Mouse (Mus musculus): Measurements from ENCODE around the gene Arrb1. TPM values are rescaled to one million over a fixed set of nuclear protein-coding genes. Genes with fewer than 3 reads are reported as not detected.

Arrb1 gene
- polyA plus RNA-seq, 1 experiment from 2014 or later, result 20.6 TPM

DNA sequence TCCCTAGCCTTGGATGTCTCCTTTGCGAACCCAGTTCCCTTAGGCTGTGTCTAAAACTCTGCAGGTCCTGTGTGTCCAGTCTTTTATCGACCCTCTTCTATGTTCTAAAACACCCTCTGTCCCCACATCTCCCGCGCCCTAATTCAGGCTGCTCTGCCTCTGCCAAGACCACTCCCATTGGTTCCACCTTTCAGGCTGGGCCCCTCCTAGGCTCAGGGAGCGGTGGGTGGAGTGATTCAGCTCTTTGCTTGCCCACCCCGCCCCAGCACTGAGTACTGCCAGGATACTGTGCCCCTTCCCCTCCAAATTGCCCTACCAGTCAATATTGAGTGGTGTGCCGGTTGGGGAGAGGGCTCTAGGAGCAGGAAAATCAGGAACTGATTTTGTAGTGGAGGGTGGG, 92.1 kb downstream of the Arrb1 start:
- WGBS, result 3% methylated on average over 7 of the region's 7 CpGs
- Histone ChIP-seq H3K36me3 (ENCODE audit: control insufficient read depth, insufficient read depth, low read length) (no peaks in the 10 kb centered on the region), H3K9me3 (ENCODE audit: control insufficient read depth, low read length) (no peaks in the 10 kb centered on the region), H3K4me2 (ENCODE audit: low read depth, low read length) (no peak overlapping the region), H3K4me1 (replicated peaks; ENCODE audit: control insufficient read depth, insufficient read depth, low read length) (peaks cover 12% of the 10 kb centered on the region), H3K27ac (ENCODE audit: low read length) (no peak overlapping the region), H3K27me3 (ENCODE audit: control insufficient read depth, insufficient read depth, low read depth, low read length) (peaks cover 42% of the 10 kb centered on the region), H3K4me3 (ENCODE audit: low read length) (no peak overlapping the region), H3K9ac (ENCODE audit: low read length) (no peak overlapping the region)
- ATAC-seq (ENCODE audit: low read depth), result no peak

DNA sequence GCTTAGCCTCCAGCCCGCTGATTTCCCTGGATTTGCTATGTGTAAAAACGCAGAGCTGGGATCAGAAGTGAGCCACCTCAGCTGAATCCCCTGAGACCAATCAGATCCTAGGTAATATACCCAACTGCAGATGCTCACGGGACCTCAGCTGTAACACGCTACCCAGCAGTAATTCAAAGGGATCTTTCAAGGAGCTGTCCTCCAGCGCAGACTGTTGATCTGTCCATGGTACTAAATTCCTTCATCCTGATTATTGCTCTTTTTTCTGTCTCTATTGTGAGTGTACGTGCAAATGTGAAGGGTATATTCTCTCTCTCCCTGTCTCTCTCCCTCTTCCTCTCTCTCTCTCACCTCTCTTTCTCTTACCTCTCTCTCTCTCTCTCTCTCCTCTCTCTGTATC, 97.0 kb downstream of the Arrb1 start:
- H3K27ac ChIP-seq (ENCODE audit: low read length), result no peak overlapping the region
- no peak overlapping the region for H3K9ac ChIP-seq (ENCODE audit: low read length)
- no peak overlapping the region for H3K4me3 ChIP-seq (ENCODE audit: low read length)
- H3K4me1 ChIP-seq (replicated peaks; ENCODE audit: control insufficient read depth, insufficient read depth, low read length), result no peaks in the 10 kb centered on the region
- H3K36me3 ChIP-seq (ENCODE audit: control insufficient read depth, insufficient read depth, low read length), result no peaks in the 10 kb centered on the region
- H3K4me2 ChIP-seq (ENCODE audit: low read depth, low read length), result no peak overlapping the region
- ATAC-seq (ENCODE audit: low read depth), result no peak
- 18% methylated on average over 6 of the region's 6 CpGs for WGBS
- peaks cover 7% of the 10 kb centered on the region for H3K27me3 ChIP-seq (ENCODE audit: control insufficient read depth, insufficient read depth, low read depth, low read length)
- no peaks in the 10 kb centered on the region for H3K9me3 ChIP-seq (ENCODE audit: control insufficient read depth, low read length)

GRCm38 (mm10) chr7:99633966-99634665, 98.8 kb downstream of the Arrb1 start:
- ATAC-seq (ENCODE audit: low read depth), result no peak
- Histone ChIP-seq H3K36me3 (ENCODE audit: control insufficient read depth, insufficient read depth, low read length) (no peaks in the 10 kb centered on the region), H3K4me3 (ENCODE audit: low read length) (no peak overlapping the region), H3K27me3 (ENCODE audit: control insufficient read depth, insufficient read depth, low read depth, low read length) (no peaks in the 10 kb centered on the region; the same call in 1 of the 2 replicates), H3K4me1 (replicated peaks; ENCODE audit: control insufficient read depth, insufficient read depth, low read length) (no peaks in the 10 kb centered on the region), H3K9ac (ENCODE audit: low read length) (no peak overlapping the region), H3K4me2 (ENCODE audit: low read depth, low read length) (no peak overlapping the region), H3K27ac (ENCODE audit: low read length) (no peak overlapping the region), H3K9me3 (ENCODE audit: control insufficient read depth, low read length) (no peaks in the 10 kb centered on the region)
- whole genome bisulfite sequencing, result 74% methylated on average over 8 of the region's 8 CpGs

GRCm38 (mm10) chr7:99641245-99641644, 106.0 kb downstream of the Arrb1 start:
- no peak overlapping the region for H3K9ac ChIP-seq (ENCODE audit: low read length)
- no peaks in the 10 kb centered on the region for H3K27me3 ChIP-seq (ENCODE audit: control insufficient read depth, insufficient read depth, low read depth, low read length)
- WGBS, result 31% methylated on average over 4 of the region's 4 CpGs
- H3K4me2 ChIP-seq (ENCODE audit: low read depth, low read length), result no peak overlapping the region
- H3K27ac ChIP-seq (ENCODE audit: low read length), result no peak overlapping the region
- ATAC-seq (ENCODE audit: low read depth), result peak; percentile 36; the same call in 1 of the 2 replicates
- H3K4me3 ChIP-seq (ENCODE audit: low read length), result no peak overlapping the region
- no peaks in the 10 kb centered on the region for H3K4me1 ChIP-seq (replicated peaks; ENCODE audit: control insufficient read depth, insufficient read depth, low read length)
- H3K36me3 ChIP-seq (ENCODE audit: control insufficient read depth, insufficient read depth, low read length), result no peaks in the 10 kb centered on the region
- no peaks in the 10 kb centered on the region for H3K9me3 ChIP-seq (ENCODE audit: control insufficient read depth, low read length)

- Histone ChIP-seq H3K4me2 (ENCODE audit: low read depth, low read length) (no peak overlapping the region), H3K4me1 (replicated peaks; ENCODE audit: control insufficient read depth, insufficient read depth, low read length) (no peaks in the 10 kb centered on the region), H3K27ac (ENCODE audit: low read length) (no peak overlapping the region), H3K27me3 (ENCODE audit: control insufficient read depth, insufficient read depth, low read depth, low read length) (no peaks in the 10 kb centered on the region), H3K4me3 (ENCODE audit: low read length) (no peak overlapping the region), H3K9ac (ENCODE audit: low read length) (no peak overlapping the region), H3K9me3 (ENCODE audit: control insufficient read depth, low read length) (no peaks in the 10 kb centered on the region), H3K36me3 (ENCODE audit: control insufficient read depth, insufficient read depth, low read length) (no peaks in the 10 kb centered on the region)
- no peak for ATAC-seq (ENCODE audit: low read depth)
- 16% methylated on average over 3 of the region's 3 CpGs for WGBS
These were observed 106.8 kb downstream of the Arrb1 start for GRCm38 (mm10) chr7:99642078-99642477.

DNA sequence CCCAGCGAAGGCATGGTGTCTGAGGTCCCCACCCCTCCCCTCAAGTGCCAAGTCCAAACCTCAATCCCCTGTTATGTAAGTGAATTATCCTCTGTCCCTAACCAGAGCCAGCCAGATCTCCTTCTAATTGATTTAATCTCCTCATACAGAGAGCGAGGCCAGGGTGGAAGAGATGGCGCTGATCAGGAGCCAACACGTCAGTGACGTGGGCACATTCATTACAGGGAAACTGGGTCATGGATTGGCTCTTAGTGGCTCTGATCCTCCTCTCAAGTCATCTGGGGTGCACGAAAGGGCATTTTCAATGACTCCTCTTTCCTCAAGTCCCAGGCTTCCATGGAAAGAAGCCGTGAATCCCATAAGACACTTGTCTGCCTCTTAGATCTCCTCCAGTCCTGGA, 109.4 kb downstream of the Arrb1 start:
- no peaks in the 10 kb centered on the region for H3K27me3 ChIP-seq (ENCODE audit: control insufficient read depth, insufficient read depth, low read depth, low read length)
- 72% methylated on average over 7 of the region's 7 CpGs for WGBS
- H3K27ac ChIP-seq (ENCODE audit: low read length), result no peak overlapping the region
- no peak overlapping the region for H3K9ac ChIP-seq (ENCODE audit: low read length)
- H3K4me1 ChIP-seq (replicated peaks; ENCODE audit: control insufficient read depth, insufficient read depth, low read length), result no peaks in the 10 kb centered on the region
- no peak overlapping the region for H3K4me3 ChIP-seq (ENCODE audit: low read length)
- no peaks in the 10 kb centered on the region for H3K9me3 ChIP-seq (ENCODE audit: control insufficient read depth, low read length)
- H3K36me3 ChIP-seq (ENCODE audit: control insufficient read depth, insufficient read depth, low read length), result no peaks in the 10 kb centered on the region
- no peak overlapping the region for H3K4me2 ChIP-seq (ENCODE audit: low read depth, low read length)
- no peak for ATAC-seq (ENCODE audit: low read depth)

GRCm38 (mm10) chr7:99648623-99649022, 113.4 kb downstream of the Arrb1 start:
- H3K36me3 ChIP-seq (ENCODE audit: control insufficient read depth, insufficient read depth, low read length), result no peaks in the 10 kb centered on the region
- no peaks in the 10 kb centered on the region for H3K9me3 ChIP-seq (ENCODE audit: control insufficient read depth, low read length)
- H3K4me1 ChIP-seq (replicated peaks; ENCODE audit: control insufficient read depth, insufficient read depth, low read length), result no peaks in the 10 kb centered on the region
- no peak overlapping the region for H3K4me2 ChIP-seq (ENCODE audit: low read depth, low read length)
- no peak overlapping the region for H3K4me3 ChIP-seq (ENCODE audit: low read length)
- no peak overlapping the region for H3K9ac ChIP-seq (ENCODE audit: low read length)
- H3K27me3 ChIP-seq (ENCODE audit: control insufficient read depth, insufficient read depth, low read depth, low read length), result no peaks in the 10 kb centered on the region
- H3K27ac ChIP-seq (ENCODE audit: low read length), result no peak overlapping the region
- WGBS, result 3% methylated on average over 6 of the region's 6 CpGs
- no peak for ATAC-seq (ENCODE audit: low read depth)

DNA sequence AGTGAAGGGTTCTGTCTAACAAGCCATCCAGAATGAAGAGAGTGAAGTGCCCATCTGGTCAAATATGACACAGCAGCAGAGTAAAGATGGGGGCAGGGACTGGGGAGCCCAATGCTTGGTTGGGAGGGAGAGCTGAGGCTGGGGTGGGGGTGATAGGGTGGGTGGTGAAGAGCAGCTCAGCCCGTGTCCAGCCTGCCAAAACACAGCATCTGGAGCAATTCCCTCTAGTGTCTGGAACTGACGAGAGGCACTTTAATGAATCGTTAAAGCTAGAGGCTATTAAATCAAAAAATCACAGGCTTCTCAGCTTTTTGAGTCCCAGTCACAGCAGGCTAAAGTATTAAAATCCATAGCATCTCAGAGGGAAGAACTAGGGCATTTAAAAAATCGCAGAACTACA, 114.3 kb downstream of the Arrb1 start:
- Histone ChIP-seq H3K9ac (ENCODE audit: low read length) (no peak overlapping the region), H3K27ac (ENCODE audit: low read length) (no peak overlapping the region), H3K4me3 (ENCODE audit: low read length) (no peak overlapping the region), H3K27me3 (ENCODE audit: control insufficient read depth, insufficient read depth, low read depth, low read length) (no peaks in the 10 kb centered on the region), H3K9me3 (ENCODE audit: control insufficient read depth, low read length) (no peaks in the 10 kb centered on the region), H3K4me2 (ENCODE audit: low read depth, low read length) (no peak overlapping the region), H3K4me1 (replicated peaks; ENCODE audit: control insufficient read depth, insufficient read depth, low read length) (no peaks in the 10 kb centered on the region), H3K36me3 (ENCODE audit: control insufficient read depth, insufficient read depth, low read length) (no peaks in the 10 kb centered on the region)
- no peak for ATAC-seq (ENCODE audit: low read depth)
- 67% methylated on average over 4 of the region's 4 CpGs for WGBS

GRCm38 (mm10) chr7:99654244-99654643, 119.0 kb downstream of the Arrb1 start:
- H3K36me3 ChIP-seq (ENCODE audit: control insufficient read depth, insufficient read depth, low read length), result no peaks in the 10 kb centered on the region
- ATAC-seq (ENCODE audit: low read depth), result no peak
- no peaks in the 10 kb centered on the region for H3K27me3 ChIP-seq (ENCODE audit: control insufficient read depth, insufficient read depth, low read depth, low read length)
- no peak overlapping the region for H3K4me2 ChIP-seq (ENCODE audit: low read depth, low read length)
- H3K4me1 ChIP-seq (replicated peaks; ENCODE audit: control insufficient read depth, insufficient read depth, low read length), result no peaks in the 10 kb centered on the region
- H3K9me3 ChIP-seq (ENCODE audit: control insufficient read depth, low read length), result no peaks in the 10 kb centered on the region
- no peak overlapping the region for H3K4me3 ChIP-seq (ENCODE audit: low read length)
- 57% methylated on average over 11 of the region's 11 CpGs for WGBS
- no peak overlapping the region for H3K9ac ChIP-seq (ENCODE audit: low read length)
- H3K27ac ChIP-seq (ENCODE audit: low read length), result no peak overlapping the region
